Mouse (Mus musculus) embryonic facial prominence, embryonic 14.5 days (tissue): ENCODE results near the gene Trpm1. TPM values are rescaled to one million over a fixed set of nuclear protein-coding genes. Genes with fewer than 3 reads are reported as not detected.

Experiments
- ATAC-seq: fragments of 200-750 bp; cut with Nextera tagmentation; 2 replicates; pipeline ENCODE4 v1.8.0; 2017; ENCODE audit warnings: low read depth, moderate number of reproducible peaks, moderate TSS enrichment
- DNase-seq: peaks from one replicate; pipeline ENCODE4 v3.0.0-alpha.2; 2015; ENCODE audit warnings: low spot score
- H3K27ac ChIP-seq: fragments of 300-500 bp; sonication (generic); replicated peaks from 2 replicates; pipeline ENCODE4 v1.5.1; 2014; ENCODE audit warnings: low read depth, mild to moderate bottlenecking, low read length, moderate library complexity
- H3K27me3 ChIP-seq: fragments of 300-500 bp; sonication (generic); replicated peaks from 2 replicates; pipeline ENCODE4 v1.6.1; 2014; ENCODE audit warnings: low read length; ENCODE audit not compliant: control insufficient read depth, insufficient read depth
- H3K36me3 ChIP-seq: fragments of 300-500 bp; sonication (generic); 2 replicates; pipeline ENCODE4 v1.6.1; 2014; ENCODE audit warnings: low read length, mixed read lengths; ENCODE audit not compliant: control insufficient read depth, insufficient read depth
- H3K4me1 ChIP-seq: fragments of 300-500 bp; sonication (generic); 2 replicates; pipeline ENCODE4 v1.6.1; 2014; ENCODE audit warnings: antibody characterized with exemption, low read length; ENCODE audit not compliant: control insufficient read depth, insufficient read depth
- H3K4me2 ChIP-seq: fragments of 300-500 bp; sonication (generic); 2 replicates; pipeline ENCODE4 v1.6.1; 2014; ENCODE audit warnings: low read depth, mild to moderate bottlenecking, low read length, moderate library complexity, mixed read lengths
- H3K4me3 ChIP-seq: fragments of 300-500 bp; sonication (generic); 2 replicates; pipeline ENCODE4 v1.5.1; 2014; ENCODE audit warnings: low read depth, mild to moderate bottlenecking, low read length
- H3K9ac ChIP-seq: fragments of 300-500 bp; sonication (generic); 2 replicates; pipeline ENCODE4 v1.6.1; 2014; ENCODE audit warnings: low read depth, mild to moderate bottlenecking, low read length, moderate library complexity, mixed read lengths
- H3K9me3 ChIP-seq: fragments of 300-500 bp; sonication (generic); 2 replicates; pipeline ENCODE4 v1.6.1; 2016; ENCODE audit warnings: low read length; ENCODE audit not compliant: control insufficient read depth
- WGBS: fragments of 180-500 bp; shearing (Covaris S2); extraction: QIAGEN DNeasy Blood & Tissue Kit; methylation state at CpG from one replicate; pipeline ENCODE4 v1.1.7; 2014; 5-methylcytosine and 5-hydroxymethylcytosine counted together
- polyA plus RNA-seq: library from polyadenylated mRNA; unstranded; fragments of >200 nt; fragmentation: Nextera tagmentation; extraction: Ambion mirVana; gene quantifications from 2 replicates; pipeline ENCODE4 v1.2.1, GENCODE M21; 2014

The Trpm1 gene
- polyA plus RNA-seq, 1 experiment from 2014 or later = 1.7 TPM

DNA sequence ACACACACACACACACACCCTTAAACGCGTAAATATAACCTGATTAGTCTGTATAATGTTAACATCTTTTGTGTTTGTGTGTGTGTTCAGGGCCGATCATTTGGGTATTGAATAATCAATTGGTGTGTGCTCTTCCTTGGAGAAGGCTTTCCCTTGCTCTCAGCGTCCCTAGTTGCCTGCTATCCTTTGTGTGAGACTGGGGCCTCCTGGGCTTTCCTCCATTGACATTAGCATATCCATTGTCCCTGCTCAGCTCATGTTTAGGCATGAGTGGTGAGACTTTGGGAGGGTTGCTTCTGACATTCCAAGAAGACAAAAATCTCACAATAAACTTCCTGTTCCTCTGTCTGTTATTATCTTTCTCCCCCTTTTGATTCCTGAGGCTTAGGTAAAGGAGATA lies 118.3 kb downstream of the Trpm1 start:
- Histone ChIP-seq H3K27me3 (peaks cover 10% of the 10 kb centered on the region; the same call in 1 of the 2 replicates), H3K4me2 (no peak overlapping the region), H3K9ac (no peak overlapping the region), H3K4me1 (no peaks in the 10 kb centered on the region), H3K27ac (no peak overlapping the region), H3K36me3 (no peaks in the 10 kb centered on the region), H3K9me3 (no peaks in the 10 kb centered on the region), H3K4me3 (no peak overlapping the region)
- whole genome bisulfite sequencing = 43% methylated on average over 4 of the region's 4 CpGs
- ATAC-seq (no peak), DNase-seq (no peak)

DNA sequence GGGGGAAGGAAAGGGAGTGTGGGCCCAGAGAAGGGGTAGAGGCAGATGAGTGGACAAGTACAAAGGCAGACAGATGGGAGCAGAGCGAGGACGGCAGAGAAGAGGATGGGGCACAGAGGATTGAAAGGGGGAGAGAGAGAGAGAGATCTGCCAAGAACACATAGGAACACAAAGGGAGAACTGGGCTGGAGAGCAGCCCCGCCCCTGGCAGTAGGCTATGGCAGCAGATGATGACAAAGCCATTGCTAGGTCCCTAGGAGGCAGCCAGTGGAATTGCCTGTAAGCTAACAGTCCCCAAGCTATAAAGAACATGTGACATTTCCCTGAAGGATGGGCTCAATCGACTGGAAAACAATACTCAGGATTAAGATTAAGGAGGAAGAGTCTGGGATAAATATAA lies 121.9 kb downstream of the Trpm1 start:
- Histone ChIP-seq H3K36me3 (no peaks in the 10 kb centered on the region), H3K4me1 (no peaks in the 10 kb centered on the region), H3K9me3 (no peaks in the 10 kb centered on the region), H3K4me2 (no peak overlapping the region), H3K27ac (no peak overlapping the region), H3K4me3 (no peak overlapping the region), H3K27me3 (no peaks in the 10 kb centered on the region), H3K9ac (no peak overlapping the region)
- no peak for DNase-seq
- 65% methylated on average over 4 of the region's 4 CpGs for WGBS
- peak; percentile 64; the same call in 1 of the 2 replicates for ATAC-seq

DNA sequence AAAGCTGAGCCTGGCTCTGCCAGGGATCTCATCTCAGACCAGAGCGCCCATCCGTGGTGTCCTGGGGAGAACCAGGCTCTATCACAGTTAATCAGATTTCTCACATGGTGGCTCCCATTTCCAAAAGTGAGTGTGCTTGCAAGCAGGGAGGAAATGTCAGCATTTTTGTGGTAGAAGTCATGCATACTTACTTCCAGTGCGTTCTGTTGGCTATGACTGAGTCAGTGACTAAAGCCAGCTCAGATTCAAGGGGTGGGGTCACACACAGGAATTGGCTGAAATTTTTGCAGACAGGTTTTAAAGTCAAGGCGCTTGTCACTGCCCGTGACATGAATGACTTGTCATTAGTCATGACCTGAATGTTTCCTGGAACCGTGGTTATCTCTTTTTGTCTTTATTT lies 123.3 kb downstream of the Trpm1 start:
- no peaks in the 10 kb centered on the region for H3K27me3 ChIP-seq
- 55% methylated on average over 6 of the region's 6 CpGs for WGBS
- H3K4me3 ChIP-seq = no peak overlapping the region
- H3K36me3 ChIP-seq = no peaks in the 10 kb centered on the region
- H3K9ac ChIP-seq = no peak overlapping the region
- DNase-seq (peak; percentile 51), ATAC-seq (no peak)
- no peak overlapping the region for H3K27ac ChIP-seq
- H3K4me2 ChIP-seq = no peak overlapping the region
- no peaks in the 10 kb centered on the region for H3K9me3 ChIP-seq
- H3K4me1 ChIP-seq = no peaks in the 10 kb centered on the region

DNA sequence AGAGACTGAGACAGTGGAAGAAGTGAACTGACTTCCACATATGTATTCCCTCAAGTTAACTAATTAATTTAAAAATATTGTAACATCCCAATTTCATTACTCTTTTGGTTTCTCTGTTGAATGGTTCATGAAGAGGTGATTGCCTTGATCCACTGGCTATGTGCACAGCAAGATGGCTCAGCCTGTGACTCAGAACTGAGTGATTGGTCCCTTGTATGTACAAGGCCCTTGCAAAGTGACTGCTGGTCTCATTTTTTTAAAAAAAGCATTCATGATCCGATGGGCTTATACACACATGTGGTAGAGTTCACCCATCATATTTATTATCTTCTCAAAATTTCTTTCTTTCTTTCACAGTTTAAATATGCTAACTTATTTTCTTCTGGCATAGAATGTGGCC lies 124.9 kb downstream of the Trpm1 start:
- Histone ChIP-seq H3K4me1 (no peaks in the 10 kb centered on the region), H3K27ac (no peak overlapping the region), H3K9me3 (no peaks in the 10 kb centered on the region), H3K36me3 (0 out of 2 replicates have a peak, but pooled peaks cover under 1% of the 10 kb centered on the region), H3K4me2 (no peak overlapping the region), H3K4me3 (no peak overlapping the region), H3K9ac (no peak overlapping the region), H3K27me3 (no peaks in the 10 kb centered on the region)
- 82% methylated on average over 1 of the region's 1 CpGs for WGBS
- DNase-seq (no peak), ATAC-seq (no peak)

DNA sequence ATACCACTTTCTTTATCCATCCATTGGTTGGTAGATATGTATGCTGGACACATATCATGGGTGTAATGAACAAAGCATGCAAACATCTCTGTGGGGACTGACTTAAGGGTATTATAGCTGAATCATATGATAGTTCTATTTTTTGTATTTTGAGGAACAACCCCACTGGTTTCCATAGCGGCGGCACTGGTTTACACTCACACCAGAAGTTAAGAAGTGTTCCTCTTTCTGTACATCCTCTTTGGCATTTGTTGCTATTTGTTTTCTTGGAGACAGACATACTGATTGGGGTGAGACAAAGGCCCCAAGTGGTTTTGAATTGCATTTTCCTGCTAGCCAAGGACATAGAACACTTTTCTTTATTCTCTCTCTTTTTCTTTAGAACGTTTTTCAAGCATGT lies 125.9 kb downstream of the Trpm1 start:
- WGBS = 80% methylated on average over 3 of the region's 3 CpGs
- no peaks in the 10 kb centered on the region for H3K27me3 ChIP-seq
- no peak overlapping the region for H3K4me2 ChIP-seq
- H3K4me3 ChIP-seq = no peak overlapping the region
- no peaks in the 10 kb centered on the region for H3K9me3 ChIP-seq
- no peak overlapping the region for H3K9ac ChIP-seq
- no peak overlapping the region for H3K27ac ChIP-seq
- 0 out of 2 replicates have a peak, but pooled peaks cover 3% of the 10 kb centered on the region for H3K36me3 ChIP-seq
- no peaks in the 10 kb centered on the region for H3K4me1 ChIP-seq
- DNase-seq = no peak
- no peak for ATAC-seq

DNA sequence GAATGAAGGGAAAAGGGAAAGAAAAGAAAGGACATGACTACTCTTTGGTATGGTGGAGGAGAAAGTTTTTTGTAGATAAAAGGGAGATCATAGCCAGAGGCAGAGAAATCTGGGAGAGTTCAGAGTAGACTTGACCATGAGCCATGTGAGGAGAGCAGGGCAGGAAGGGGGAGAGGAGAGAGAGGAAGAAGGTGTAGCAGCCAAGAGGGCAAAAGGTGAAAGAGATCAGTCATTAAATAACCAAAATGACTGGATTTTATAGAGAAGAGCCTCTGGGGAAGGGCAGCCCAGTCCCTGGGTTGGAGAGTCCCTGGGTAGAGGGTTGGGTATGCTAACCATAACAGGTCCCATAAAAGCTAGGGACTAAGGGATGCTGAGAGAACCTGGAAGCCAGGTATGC lies 132.9 kb downstream of the Trpm1 start:
- H3K27ac ChIP-seq = no peak overlapping the region
- H3K27me3 ChIP-seq = no peaks in the 10 kb centered on the region
- no peak overlapping the region; the same call in 1 of the 2 replicates for H3K9ac ChIP-seq
- no peak for ATAC-seq
- H3K4me2 ChIP-seq = peak overlapping the region; percentile 67
- no peak for DNase-seq
- H3K4me1 ChIP-seq = peaks cover 4% of the 10 kb centered on the region; the same call in 1 of the 2 replicates
- H3K4me3 ChIP-seq = peak overlapping the region; percentile 89; the same call in 1 of the 2 replicates
- H3K9me3 ChIP-seq = no peaks in the 10 kb centered on the region
- 0 out of 2 replicates have a peak, but pooled peaks cover 9% of the 10 kb centered on the region for H3K36me3 ChIP-seq

DNA sequence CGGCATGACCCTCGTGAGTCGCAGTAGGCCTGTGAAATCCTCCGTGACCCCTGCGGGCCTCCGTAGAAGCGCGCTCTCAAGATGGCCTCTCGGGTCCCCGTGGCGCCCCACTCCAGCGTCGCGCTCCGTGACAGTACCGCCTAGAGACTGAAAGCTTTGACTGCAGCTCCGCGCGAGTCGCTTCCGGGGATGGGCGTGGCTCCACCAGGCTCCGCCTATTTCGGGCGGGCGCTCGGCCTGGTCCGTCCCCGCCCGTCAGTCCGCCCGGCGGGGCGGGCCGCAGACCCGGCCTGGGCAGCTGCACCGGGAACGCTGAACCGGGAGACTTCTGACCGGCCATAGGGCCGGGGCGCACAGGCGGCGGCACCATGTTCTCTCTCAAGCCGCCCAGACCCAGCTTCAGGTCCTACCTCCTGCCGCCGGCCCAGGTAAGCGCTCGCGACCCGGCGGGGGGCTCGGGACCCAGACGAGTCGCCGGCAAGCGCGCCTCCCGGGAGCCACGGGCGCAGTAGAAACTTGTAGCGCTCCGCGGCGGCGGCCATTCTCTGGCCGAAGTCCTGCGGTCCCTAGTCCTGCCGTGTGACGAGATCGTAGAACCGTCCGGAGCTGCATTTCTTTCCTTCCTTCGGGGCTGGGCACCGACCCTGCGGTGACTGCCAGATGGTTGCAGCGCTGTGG lies 133.9 kb downstream of the Trpm1 start, which contains the start of gene Mtmr10:
TSS of gene Mtmr10 (plus strand) at position 240 of the 678 bp plus-strand sequence.
- Histone ChIP-seq H3K4me1 (peaks cover 4% of the 10 kb centered on the region; the same call in 1 of the 2 replicates), H3K9me3 (no peaks in the 10 kb centered on the region), H3K27ac (peak within 1 kb of the TSS; percentile 84), H3K36me3 (peaks cover 13% of the 10 kb centered on the region; the same call in 1 of the 2 replicates), H3K4me3 (peak within 1 kb of the TSS; percentile 89), H3K27me3 (no peaks in the 10 kb centered on the region), H3K9ac (peak within 1 kb of the TSS; percentile 87), H3K4me2 (peak within 1 kb of the TSS; percentile 67)
- WGBS = under 1% methylated on average over 43 of the region's 77 CpGs
- DNase-seq = peak; percentile 98
- peak; percentile 98 for ATAC-seq

DNA sequence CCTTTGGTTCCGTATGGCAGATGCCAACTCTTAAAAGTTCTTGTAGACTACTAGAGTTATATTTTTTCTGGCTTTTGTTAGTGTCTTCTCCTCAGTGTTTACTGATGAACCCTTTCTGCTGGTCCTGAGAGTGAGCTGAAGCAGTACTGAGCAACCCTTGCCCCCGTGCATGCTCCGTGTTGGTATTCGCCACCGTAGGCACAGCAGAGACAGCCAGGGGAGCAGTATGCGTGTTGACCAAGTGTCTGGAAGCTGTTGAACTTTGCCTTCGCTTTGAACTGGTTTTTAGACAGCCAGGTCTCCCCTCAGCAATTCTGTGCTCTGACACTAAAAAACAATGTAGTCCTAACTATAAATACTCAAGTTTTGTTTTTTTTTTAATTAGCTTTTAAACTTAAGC lies 135.8 kb downstream of the Trpm1 start:
- no peak for ATAC-seq
- no peaks in the 10 kb centered on the region for H3K27me3 ChIP-seq
- WGBS = 89% methylated on average over 7 of the region's 7 CpGs

DNA sequence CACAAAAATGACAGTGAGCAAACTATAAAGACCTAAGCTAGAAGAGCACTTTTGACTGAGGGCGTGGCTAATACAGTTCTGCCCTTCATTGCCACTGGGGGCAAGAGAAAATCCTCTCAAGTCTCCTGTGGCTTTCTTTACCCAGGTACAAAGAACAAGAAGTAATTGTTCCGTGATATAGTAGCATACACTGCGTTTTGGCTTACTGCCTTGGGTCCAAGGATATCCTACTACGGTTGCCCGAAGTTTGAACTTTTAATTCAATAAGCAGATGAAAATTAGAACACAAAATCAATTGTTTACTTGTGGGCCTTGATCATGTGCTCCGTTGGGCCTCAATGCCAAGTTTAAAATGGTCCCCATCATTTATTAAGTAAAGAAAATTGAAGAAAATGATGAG lies 136.8 kb downstream of the Trpm1 start:
- DNase-seq (no peak), ATAC-seq (no peak)
- no peak overlapping the region for H3K27ac ChIP-seq
- H3K36me3 ChIP-seq = peaks cover 10% of the 10 kb centered on the region; the same call in 1 of the 2 replicates
- no peak overlapping the region for H3K4me2 ChIP-seq
- H3K27me3 ChIP-seq = no peaks in the 10 kb centered on the region
- WGBS = 79% methylated on average over 6 of the region's 6 CpGs
- H3K9me3 ChIP-seq = no peaks in the 10 kb centered on the region
- peaks cover 4% of the 10 kb centered on the region; the same call in 1 of the 2 replicates for H3K4me1 ChIP-seq
- H3K9ac ChIP-seq = no peak overlapping the region
- H3K4me3 ChIP-seq = no peak overlapping the region

More for the DNA sequence above, 135.8 kb downstream of the Trpm1 start:
- H3K4me2 ChIP-seq = no peak overlapping the region
- H3K4me1 ChIP-seq = peaks cover 4% of the 10 kb centered on the region; the same call in 1 of the 2 replicates
- H3K9me3 ChIP-seq = no peaks in the 10 kb centered on the region
- no peak overlapping the region for H3K4me3 ChIP-seq
- H3K9ac ChIP-seq = no peak overlapping the region
- no peak for DNase-seq
- H3K36me3 ChIP-seq = peaks cover 10% of the 10 kb centered on the region; the same call in 1 of the 2 replicates
- H3K27ac ChIP-seq = no peak overlapping the region
